Mouse (Mus musculus) hindbrain, embryonic 11.5 days (tissue): ENCODE data around the gene Hapln4. TPM values are rescaled to one million over a fixed set of nuclear protein-coding genes. Genes with fewer than 3 reads are reported as not detected.

Experiments
- ATAC-seq: fragments of 200-750 bp; cut with Nextera tagmentation; 2 replicates; pipeline ENCODE4 v1.8.0; 2017; ENCODE audit warnings: mild to moderate bottlenecking, moderate TSS enrichment, moderate library complexity; ENCODE audit not compliant: low FRiP score
- DNase-seq: peaks from one replicate; pipeline ENCODE4 v3.0.0-alpha.2; 2015; ENCODE audit warnings: low spot score
- H3K27ac ChIP-seq: fragments of 300-500 bp; sonication (generic); 2 replicates; pipeline ENCODE4 v1.5.1; 2014; ENCODE audit warnings: mild to moderate bottlenecking, low read depth, low read length
- H3K27me3 ChIP-seq: fragments of 300-500 bp; sonication (generic); 2 replicates; pipeline ENCODE4 v1.6.1; 2014; ENCODE audit warnings: mild to moderate bottlenecking, low read length, moderate library complexity, mixed read lengths; ENCODE audit not compliant: control insufficient read depth, insufficient read depth
- H3K36me3 ChIP-seq: fragments of 300-500 bp; sonication (generic); 2 replicates; pipeline ENCODE4 v1.6.1; 2014; ENCODE audit warnings: mild to moderate bottlenecking, low read length, moderate library complexity, mixed read lengths; ENCODE audit not compliant: control insufficient read depth, insufficient read depth
- H3K4me1 ChIP-seq: fragments of 300-500 bp; sonication (generic); replicated peaks from 2 replicates; pipeline ENCODE4 v1.6.1; 2014; ENCODE audit warnings: low read length, mixed read lengths; ENCODE audit not compliant: control insufficient read depth, insufficient read depth
- H3K4me2 ChIP-seq: fragments of 300-500 bp; sonication (generic); replicated peaks from 2 replicates; pipeline ENCODE4 v1.6.1; 2014; ENCODE audit warnings: mild to moderate bottlenecking, low read depth, low read length
- H3K4me3 ChIP-seq: fragments of 300-500 bp; sonication (generic); 2 replicates; pipeline ENCODE4 v1.5.1; 2014; ENCODE audit warnings: low read depth, low read length
- H3K9ac ChIP-seq: fragments of 300-500 bp; sonication (generic); 2 replicates; pipeline ENCODE4 v1.6.1; 2014; ENCODE audit warnings: low read depth, low read length
- H3K9me3 ChIP-seq: fragments of 300-500 bp; sonication (generic); 2 replicates; pipeline ENCODE4 v1.6.1; 2016; ENCODE audit warnings: low read length; ENCODE audit not compliant: control insufficient read depth
- WGBS: fragments of 180-500 bp; shearing (Covaris S2); extraction: QIAGEN DNeasy Blood & Tissue Kit; methylation state at CpG from one replicate; pipeline ENCODE4 v1.1.7; 2014; 5-methylcytosine and 5-hydroxymethylcytosine counted together
- polyA plus RNA-seq: library from polyadenylated mRNA; unstranded; fragments of >200 nt; fragmentation: Nextera tagmentation; extraction: Ambion mirVana; gene quantifications from 2 replicates; pipeline ENCODE4 v1.2.1, GENCODE M21; 2014

Gene Hapln4
- polyA plus RNA-seq, 1 experiment from 2014 or later: not detected

DNA sequence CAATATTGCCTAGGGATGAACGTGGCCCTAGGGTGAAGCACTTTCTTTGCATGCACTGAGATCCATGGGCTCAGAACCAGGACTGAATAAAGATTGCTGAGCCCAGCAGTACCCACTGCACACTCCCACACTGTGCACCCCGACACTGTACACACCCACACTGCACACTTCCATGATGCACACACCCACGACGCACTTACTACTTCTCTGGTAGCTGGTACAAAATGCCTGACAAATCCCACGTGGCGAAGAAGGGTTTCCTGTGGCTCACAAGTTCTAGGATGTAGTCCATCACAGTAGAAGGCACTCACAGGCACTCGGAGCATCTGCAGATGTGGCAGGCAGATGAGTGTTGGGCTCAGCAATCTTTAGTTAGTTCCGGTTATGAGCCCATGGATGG is 41.7 kb downstream of the Hapln4 start:
- no peaks in the 10 kb centered on the region for H3K27me3 ChIP-seq
- H3K9me3 ChIP-seq: no peaks in the 10 kb centered on the region
- H3K27ac ChIP-seq: no peak overlapping the region
- H3K4me3 ChIP-seq: no peak overlapping the region
- no peaks in the 10 kb centered on the region for H3K4me1 ChIP-seq
- no peak overlapping the region for H3K4me2 ChIP-seq
- no peaks in the 10 kb centered on the region for H3K36me3 ChIP-seq
- WGBS: 69% methylated on average over 8 of the region's 8 CpGs
- ATAC-seq: no peak
- H3K9ac ChIP-seq: no peak overlapping the region
- no peak for DNase-seq

GRCm38 (mm10) chr8:70128435-70128834 is 45.2 kb downstream of the Hapln4 start:
- Histone ChIP-seq H3K9me3 (no peaks in the 10 kb centered on the region), H3K4me2 (no peak overlapping the region), H3K4me3 (no peak overlapping the region), H3K36me3 (no peaks in the 10 kb centered on the region), H3K9ac (no peak overlapping the region), H3K27me3 (no peaks in the 10 kb centered on the region), H3K27ac (no peak overlapping the region), H3K4me1 (peaks cover 5% of the 10 kb centered on the region; the same call in 1 of the 2 replicates)
- 89% methylated on average over 3 of the region's 3 CpGs for WGBS
- DNase-seq (no peak), ATAC-seq (no peak)

- Histone ChIP-seq H3K27ac (no peak overlapping the region), H3K4me3 (no peak overlapping the region), H3K36me3 (no peaks in the 10 kb centered on the region), H3K27me3 (no peaks in the 10 kb centered on the region), H3K9ac (no peak overlapping the region), H3K9me3 (no peaks in the 10 kb centered on the region), H3K4me2 (no peak overlapping the region), H3K4me1 (peaks cover 5% of the 10 kb centered on the region; the same call in 1 of the 2 replicates)
- DNase-seq (no peak), ATAC-seq (no peak)
- 69% methylated on average over 9 of the region's 9 CpGs for WGBS
Measured at GRCm38 (mm10) chr8:70129309-70129952, 46.2 kb downstream of the Hapln4 start.

DNA sequence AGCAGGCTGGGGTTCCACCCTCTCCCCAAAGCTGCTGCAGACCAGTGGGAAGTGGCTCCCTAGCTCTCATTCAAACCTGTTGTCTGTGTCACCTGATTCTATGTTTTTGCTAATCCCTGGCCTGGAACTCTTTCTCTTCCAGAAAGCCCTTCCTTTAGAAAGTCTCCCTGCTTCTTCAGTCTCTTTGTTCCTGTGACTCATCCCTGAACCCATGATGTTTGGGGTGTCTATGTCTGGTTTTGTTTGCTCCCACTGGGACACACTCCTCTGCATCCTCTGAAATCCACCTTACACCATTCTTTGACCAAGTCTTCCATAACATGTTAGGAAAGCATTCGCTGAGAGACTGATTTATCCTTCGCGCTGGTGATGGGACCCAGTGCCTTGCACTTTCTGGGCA is 46.8 kb downstream of the Hapln4 start:
- 0 out of 2 replicates have a peak, but pooled peaks cover 4% of the 10 kb centered on the region for H3K36me3 ChIP-seq
- no peaks in the 10 kb centered on the region for H3K27me3 ChIP-seq
- ATAC-seq (no peak), DNase-seq (no peak)
- no peak overlapping the region for H3K27ac ChIP-seq
- WGBS: 86% methylated on average over 3 of the region's 3 CpGs
- H3K4me1 ChIP-seq: peaks cover 5% of the 10 kb centered on the region; the same call in 1 of the 2 replicates
- H3K4me3 ChIP-seq: no peak overlapping the region
- no peaks in the 10 kb centered on the region for H3K9me3 ChIP-seq
- H3K4me2 ChIP-seq: no peak overlapping the region
- no peak overlapping the region for H3K9ac ChIP-seq

- no peaks in the 10 kb centered on the region for H3K27me3 ChIP-seq
- peak; percentile 93 for DNase-seq
- ATAC-seq: peak; percentile 83
- peaks cover 5% of the 10 kb centered on the region; the same call in 1 of the 2 replicates for H3K4me1 ChIP-seq
- WGBS: 1% methylated on average over 37 of the region's 37 CpGs
- peak within 1 kb of the TSS; percentile 69 for H3K4me2 ChIP-seq
- H3K36me3 ChIP-seq: 0 out of 2 replicates have a peak, but pooled peaks cover 5% of the 10 kb centered on the region
- peak within 1 kb of the TSS; percentile 79 for H3K4me3 ChIP-seq
- H3K9me3 ChIP-seq: no peaks in the 10 kb centered on the region
- no peak within 1 kb of the TSS for H3K27ac ChIP-seq
- peak within 1 kb of the TSS; percentile 65 for H3K9ac ChIP-seq
Measured at GRCm38 (mm10) chr8:70131166-70131883, 48.1 kb downstream of the Hapln4 start, which contains the start of gene Nr2c2ap. Gene Nr2c2ap, plus strand, starts transcription at chr8:70131333.

DNA sequence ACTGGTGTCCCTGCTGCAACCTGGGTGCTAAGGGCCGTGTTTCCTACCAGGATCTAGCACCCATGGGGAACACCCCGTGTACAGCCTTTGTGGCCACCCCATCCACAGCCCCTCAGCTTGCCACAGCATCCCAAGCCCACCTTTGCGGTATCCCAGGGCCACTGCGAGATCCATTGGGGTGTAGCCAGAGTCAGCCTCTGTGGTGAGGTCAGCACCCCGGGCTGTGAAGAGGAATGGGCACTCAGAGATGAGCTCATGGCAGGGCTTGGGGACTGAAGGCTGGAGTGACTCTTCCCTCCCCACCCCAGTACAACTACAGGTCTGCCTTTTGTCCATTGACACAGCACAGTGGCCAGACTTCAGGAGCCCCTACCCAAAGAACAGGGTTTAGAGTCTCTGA is 50.8 kb downstream of the Hapln4 start:
- ATAC-seq: no peak
- Histone ChIP-seq H3K27me3 (no peaks in the 10 kb centered on the region), H3K4me3 (no peak overlapping the region), H3K4me1 (peaks cover 5% of the 10 kb centered on the region; the same call in 1 of the 2 replicates), H3K36me3 (0 out of 2 replicates have a peak, but pooled peaks cover 6% of the 10 kb centered on the region), H3K27ac (no peak overlapping the region), H3K9ac (no peak overlapping the region), H3K9me3 (no peaks in the 10 kb centered on the region), H3K4me2 (no peak overlapping the region)
- 91% methylated on average over 5 of the region's 5 CpGs for WGBS
- DNase-seq: no peak

DNA sequence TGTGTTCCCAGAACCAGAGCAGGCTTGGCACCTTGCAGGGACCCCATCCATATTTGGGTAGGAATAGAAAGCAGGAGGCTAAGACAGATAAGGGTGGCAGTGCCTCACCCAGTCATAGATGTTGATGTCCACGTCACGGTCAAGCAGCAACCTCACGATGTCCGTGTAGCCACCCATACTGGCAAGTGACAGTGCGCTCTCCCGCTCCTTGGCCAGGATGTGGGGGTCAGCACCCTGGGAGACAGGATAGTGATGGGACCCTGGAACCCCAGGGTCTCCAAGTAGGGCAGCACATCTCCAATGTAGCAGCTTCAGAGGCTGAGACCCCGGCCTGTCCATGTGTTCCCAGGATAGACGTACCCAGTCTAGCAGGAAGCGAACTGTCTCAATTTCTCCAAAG is 51.7 kb downstream of the Hapln4 start:
- no peak overlapping the region for H3K27ac ChIP-seq
- H3K4me3 ChIP-seq: no peak overlapping the region
- H3K9me3 ChIP-seq: no peaks in the 10 kb centered on the region
- H3K4me1 ChIP-seq: peaks cover 5% of the 10 kb centered on the region; the same call in 1 of the 2 replicates
- 88% methylated on average over 9 of the region's 9 CpGs for WGBS
- H3K27me3 ChIP-seq: no peaks in the 10 kb centered on the region
- H3K36me3 ChIP-seq: 0 out of 2 replicates have a peak, but pooled peaks cover 6% of the 10 kb centered on the region
- no peak overlapping the region for H3K9ac ChIP-seq
- H3K4me2 ChIP-seq: no peak overlapping the region
- DNase-seq (no peak), ATAC-seq (no peak)

GRCm38 (mm10) chr8:70136591-70136990 is 53.3 kb downstream of the Hapln4 start:
- DNase-seq: no peak
- no peak overlapping the region for H3K9ac ChIP-seq
- no peak overlapping the region for H3K4me2 ChIP-seq
- ATAC-seq: no peak
- H3K9me3 ChIP-seq: no peaks in the 10 kb centered on the region
- no peak overlapping the region for H3K4me3 ChIP-seq
- H3K27ac ChIP-seq: no peak overlapping the region
- H3K27me3 ChIP-seq: no peaks in the 10 kb centered on the region
- 0 out of 2 replicates have a peak, but pooled peaks cover 6% of the 10 kb centered on the region for H3K36me3 ChIP-seq
- H3K4me1 ChIP-seq: peaks cover 12% of the 10 kb centered on the region; the same call in 1 of the 2 replicates
- 86% methylated on average over 4 of the region's 4 CpGs for WGBS
